Mouse (Mus musculus): ENCODE data around the gene Calhm5.

The Calhm5 gene

GRCm38 (mm10) chr10:34070999-34071492 is 25.3 kb downstream of the Calhm5 start:
- DNase-seq = no peak

- no peak for DNase-seq
Measured at GRCm38 (mm10) chr10:34069606-34070005, 26.7 kb downstream of the Calhm5 start.

DNA sequence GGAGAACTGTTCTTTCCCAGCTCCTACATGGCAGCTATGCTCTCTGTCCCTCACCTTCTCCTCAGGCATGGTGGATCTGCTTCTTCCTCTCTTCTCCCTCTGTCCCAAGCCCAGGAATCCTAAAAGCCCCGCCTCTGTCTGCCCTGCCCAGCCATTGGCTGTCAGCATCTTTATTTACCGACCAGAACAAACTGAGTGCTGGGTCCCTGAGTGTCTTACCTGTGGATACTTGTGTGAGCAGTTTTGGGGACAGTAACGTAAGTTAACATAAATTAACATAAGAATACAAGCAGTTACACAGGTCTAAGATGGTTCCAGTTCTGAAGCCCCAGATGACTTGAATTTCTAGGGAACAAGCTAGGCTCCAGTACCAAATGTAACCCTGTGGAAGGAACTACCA is 29.7 kb downstream of the Calhm5 start:
- no peak for DNase-seq

DNA sequence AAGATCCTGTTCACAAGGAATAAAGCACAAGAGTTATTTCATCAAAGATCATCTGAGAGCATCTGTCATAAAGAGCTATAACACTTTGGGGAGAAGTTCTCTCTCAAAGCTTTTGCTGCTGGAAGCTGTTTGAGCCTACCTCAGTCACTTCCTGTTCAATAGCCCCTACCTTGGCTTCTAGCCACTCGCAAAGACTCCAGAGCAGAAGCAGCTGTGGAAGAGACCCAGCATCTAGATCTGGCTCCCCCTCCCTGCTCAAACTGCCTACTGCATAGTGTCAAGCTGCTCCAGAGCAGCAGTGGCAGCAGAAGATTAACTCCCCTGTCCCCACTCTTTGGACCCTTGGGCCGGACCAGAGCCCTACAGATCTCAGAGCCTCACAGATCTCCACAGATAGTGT is 42.3 kb downstream of the Calhm5 start:
- no peak for DNase-seq

DNA sequence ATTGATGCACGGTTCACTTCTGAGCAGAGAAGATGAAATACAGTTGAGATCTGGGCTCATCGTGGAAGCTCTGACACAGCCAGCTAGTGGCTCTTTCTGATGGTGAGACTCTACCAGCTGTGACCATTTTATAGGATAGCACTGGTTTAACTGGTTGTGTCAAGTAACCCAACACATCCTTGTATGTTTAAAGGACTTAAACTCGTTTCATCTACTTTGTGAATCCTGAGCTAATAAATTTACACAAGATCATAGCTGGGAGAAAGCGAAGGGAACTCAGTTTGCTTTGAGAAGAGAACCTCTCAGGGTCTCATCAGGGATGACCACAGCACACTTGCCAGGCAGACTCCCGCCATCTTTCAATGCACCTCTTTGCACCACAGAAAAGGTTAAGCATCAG is 52.1 kb downstream of the Calhm5 start, which contains the start of gene Calhm4:
Gene Calhm4 (minus strand): TSS at position 101 of the 400 bp plus-strand sequence.
- no peak for DNase-seq
